Mouse (Mus musculus): ENCODE results near the gene 1700029H14Rik.

1700029H14Rik gene

DNA sequence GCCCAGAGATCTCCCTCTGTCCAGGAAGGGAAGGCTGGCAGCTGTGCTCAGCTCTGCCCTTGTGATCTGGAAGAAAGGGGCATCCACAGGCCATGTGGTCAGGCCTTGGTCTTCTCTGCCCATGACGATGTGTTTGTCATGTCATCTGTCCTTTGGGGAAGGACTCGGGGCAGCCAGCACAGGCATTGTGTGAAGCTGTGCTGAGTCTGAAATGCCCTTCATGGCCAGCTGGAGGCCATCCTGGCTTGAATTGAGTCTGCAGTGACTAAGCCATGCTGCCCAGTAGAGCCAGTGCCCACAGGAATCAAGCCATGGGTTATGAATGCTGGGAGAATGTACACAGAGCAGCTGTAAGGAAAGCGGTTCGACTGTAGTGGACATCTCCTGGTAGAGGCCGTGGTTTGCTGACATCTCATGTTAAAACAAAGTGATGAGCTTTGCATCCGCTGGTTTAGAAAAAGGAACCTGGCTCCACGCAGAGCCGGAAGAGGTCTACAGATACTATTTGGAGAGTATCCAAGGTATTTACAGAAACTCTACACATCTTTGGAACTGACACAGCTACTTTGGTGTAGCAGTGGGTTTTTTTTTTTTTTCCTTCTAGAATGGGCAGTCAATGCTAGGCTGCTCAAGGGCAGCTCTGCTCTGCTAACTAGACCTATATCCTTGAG lies 58.2 kb downstream of the 1700029H14Rik start:
- DNase-seq: no peak

DNA sequence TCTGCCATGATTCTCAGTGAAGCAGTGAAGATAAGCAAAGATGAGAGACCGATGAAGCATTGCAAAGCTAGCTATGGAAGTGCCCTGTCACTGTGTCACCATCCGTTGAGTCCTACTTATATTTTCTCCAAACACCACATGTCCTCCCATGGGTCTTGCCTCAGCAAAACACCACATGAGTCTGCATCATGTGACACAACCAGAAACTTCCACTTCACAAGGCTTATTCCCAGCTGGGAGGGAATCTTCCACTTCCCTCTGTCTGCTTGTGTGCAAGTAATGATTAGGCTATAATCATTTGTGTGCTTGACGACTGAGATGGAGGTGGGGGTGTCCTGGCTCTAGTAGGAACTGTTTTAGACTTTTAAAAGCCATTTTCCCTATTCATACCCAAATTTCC lies 61.0 kb downstream of the 1700029H14Rik start:
- DNase-seq: no peak
